11 mouse cellular contexts compared by ENCODE assay signal in the genomic region with DNA sequence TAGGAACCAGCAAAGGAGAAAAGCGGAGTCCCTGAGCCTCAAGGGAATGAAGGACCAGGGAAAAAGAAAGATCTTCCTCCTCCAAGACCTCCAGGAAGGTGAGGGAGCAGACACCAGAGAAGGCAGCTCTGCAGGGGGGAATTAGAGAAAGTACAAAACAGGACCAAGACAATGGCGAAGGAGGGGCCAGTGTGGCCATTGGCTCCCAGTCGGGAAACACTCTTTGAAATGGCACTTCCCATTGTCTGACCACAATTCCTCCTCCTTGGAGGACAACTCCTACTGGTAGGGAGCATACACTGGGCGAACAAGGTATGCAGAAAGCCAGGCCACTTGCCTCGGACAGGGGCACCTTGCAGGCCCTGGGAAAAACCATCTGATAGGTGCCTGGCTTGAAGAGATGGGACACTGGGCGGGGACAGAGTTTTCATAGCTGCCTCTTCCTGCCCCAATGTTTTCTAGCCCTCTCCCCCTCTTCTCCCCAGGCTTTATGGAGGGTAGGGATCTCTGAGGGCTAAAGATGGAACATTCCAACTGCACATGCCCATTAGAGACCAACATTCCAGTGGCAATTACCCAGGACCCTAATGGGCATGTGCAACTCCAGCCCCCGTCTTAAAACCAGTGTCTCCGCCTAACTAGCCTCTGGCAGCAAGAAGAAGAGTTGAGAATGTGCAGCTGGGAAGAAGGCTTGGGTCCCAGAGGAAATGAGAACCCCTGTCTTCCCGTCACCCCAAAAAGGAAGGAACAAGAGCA. TPM values are rescaled to one million over a fixed set of nuclear protein-coding genes. Genes with fewer than 3 reads are reported as not detected.
DNase-seq lines count a peak whose midpoint lies in the region; ATAC-seq lines count a peak whose summit lies in the region.
"Had no signal": no experiment of that assay in that cellular context is flagged by ENCODE, and none has a peak within 500 bp of the region (broad histone marks: within the 10 kb centered on the region; RNA-seq: fewer than 3 reads in every experiment).

No protein-coding gene starts in this region.

- peak overlapping the region; percentile 97 for H3K4me3 ChIP-seq in forebrain, embryonic 15.5 days
- peak overlapping the region; percentile 97 for H3K4me3 ChIP-seq in midbrain, embryonic 10.5 days
- H3K4me3 ChIP-seq: liver, embryonic 12.5 days had no signal

- WGBS in forebrain, embryonic 15.5 days = 14% methylated on average over 9 of the region's 9 CpGs
- 12% methylated on average over 9 of the region's 9 CpGs for WGBS in midbrain, embryonic 10.5 days

- H3K27ac ChIP-seq in forebrain, embryonic 15.5 days (replicated peaks) = peak overlapping the region; percentile 98
- H3K27ac ChIP-seq in midbrain, embryonic 10.5 days (replicated peaks) = peak overlapping the region; percentile 100
- H3K27ac ChIP-seq: liver, embryonic 12.5 days had no signal

- H3K36me3 ChIP-seq in forebrain, embryonic 15.5 days = no peaks in the 10 kb centered on the region
- peaks cover 45% of the 10 kb centered on the region for H3K36me3 ChIP-seq in midbrain, embryonic 10.5 days
- H3K36me3 ChIP-seq: liver, embryonic 12.5 days had no signal

- H3K9ac ChIP-seq in forebrain, embryonic 15.5 days (replicated peaks) = peak overlapping the region; percentile 98
- H3K9ac ChIP-seq: liver, embryonic 12.5 days had no signal

- H3K4me1 ChIP-seq in forebrain, embryonic 15.5 days = peaks cover 81% of the 10 kb centered on the region
- peaks cover 90% of the 10 kb centered on the region for H3K4me1 ChIP-seq in midbrain, embryonic 10.5 days

- ATAC-seq in forebrain, embryonic 15.5 days (replicated peaks) = no peak
- ATAC-seq: liver, embryonic 12.5 days had no signal

- peak overlapping the region; percentile 87 for H3K4me2 ChIP-seq in forebrain, embryonic 15.5 days (replicated peaks)
- H3K4me2 ChIP-seq: liver, embryonic 12.5 days had no signal

- DNase-seq in testis, postnatal 10 days (ENCODE audit: low spot score) = peak; percentile 37
- no peak for DNase-seq in testis, postnatal 14 days (ENCODE audit: low spot score)
- peak; percentile 26 for DNase-seq in midbrain, embryonic 10.5 days (ENCODE audit: low spot score)
- DNase-seq in spleen, adult 12 weeks (ENCODE audit: low spot score) = no peak
- DNase-seq in right cerebral cortex, adult 18-20 months = no peak
- DNase-seq in yolk sac, embryonic 10.5 days (ENCODE audit: low spot score) = no peak
- DNase-seq: kidney, postnatal 10 days; right cerebral cortex, postnatal 4 days; thymus, postnatal 25 days had no signal

- no peaks in the 10 kb centered on the region for H3K9me3 ChIP-seq in forebrain, embryonic 15.5 days
- no peaks in the 10 kb centered on the region for H3K9me3 ChIP-seq in midbrain, embryonic 10.5 days (replicated peaks)
- H3K9me3 ChIP-seq: liver, embryonic 12.5 days had no signal

- no peaks in the 10 kb centered on the region for H3K27me3 ChIP-seq in forebrain, embryonic 15.5 days
- H3K27me3 ChIP-seq in midbrain, embryonic 10.5 days (ENCODE audit: low read depth, poor library complexity, severe bottlenecking) = no peaks in the 10 kb centered on the region

RNA-seq across cellular contexts. Expression of gene Vangl2, which starts 3.9 kb away (rescaled TPM):
- polyA plus RNA-seq in forebrain, embryonic 15.5 days (2015; fragmentation: Nextera tagmentation; extraction: Ambion mirVana) = 48.0 and 51.5 TPM in 2 replicates
- polyA plus RNA-seq in midbrain, embryonic 10.5 days (2016; fragmentation: Nextera tagmentation; extraction: Ambion mirVana) = 49.1 and 55.4 TPM in 2 replicates

RNA-seq across cellular contexts. Expression of gene Nhlh1, which starts 33.1 kb away (rescaled TPM):
- 3.9 and 4.6 TPM in 2 replicates for polyA plus RNA-seq in forebrain, embryonic 15.5 days (2015; fragmentation: Nextera tagmentation; extraction: Ambion mirVana)
- 5.5 and 6.9 TPM in 2 replicates for polyA plus RNA-seq in midbrain, embryonic 10.5 days (2016; fragmentation: Nextera tagmentation; extraction: Ambion mirVana)
- polyA plus RNA-seq: liver, embryonic 12.5 days had no signal

RNA-seq across cellular contexts. Expression of gene Copa, which starts 58.0 kb away (rescaled TPM):
- polyA plus RNA-seq in forebrain, embryonic 15.5 days (2015; fragmentation: Nextera tagmentation; extraction: Ambion mirVana) = 207 TPM in 2 replicates
- polyA plus RNA-seq in midbrain, embryonic 10.5 days (2016; fragmentation: Nextera tagmentation; extraction: Ambion mirVana) = 175 and 206 TPM in 2 replicates

RNA-seq across cellular contexts. Expression of gene Ncstn, which starts 58.3 kb away (rescaled TPM):
- polyA plus RNA-seq in forebrain, embryonic 15.5 days (2015; fragmentation: Nextera tagmentation; extraction: Ambion mirVana) = 104 and 105 TPM in 2 replicates
- 106 and 129 TPM in 2 replicates for polyA plus RNA-seq in midbrain, embryonic 10.5 days (2016; fragmentation: Nextera tagmentation; extraction: Ambion mirVana)

Comparison
In these comparisons a context has a peak if more than half of its experiments do, and no peak if none do; other contexts are left out.
1. DNase-seq: peak in testis, postnatal 10 days (single experiment) and midbrain, embryonic 10.5 days (single experiment); none in testis, postnatal 14 days (single experiment), spleen, adult 12 weeks (single experiment), right cerebral cortex, adult 18-20 months (single experiment) and yolk sac, embryonic 10.5 days (single experiment).